Mouse (Mus musculus): ENCODE results near the gene Ing4. TPM values are rescaled to one million over a fixed set of nuclear protein-coding genes. Genes with fewer than 3 reads are reported as not detected.
"Not testable (repeated sequence)": the region's sequence is repeated elsewhere in the genome, so short reads cannot be mapped to it uniquely, and the experiment has no call there.

Gene Ing4
- polyA plus RNA-seq, 1 experiment from 2014 or later = 32.4 TPM

DNA sequence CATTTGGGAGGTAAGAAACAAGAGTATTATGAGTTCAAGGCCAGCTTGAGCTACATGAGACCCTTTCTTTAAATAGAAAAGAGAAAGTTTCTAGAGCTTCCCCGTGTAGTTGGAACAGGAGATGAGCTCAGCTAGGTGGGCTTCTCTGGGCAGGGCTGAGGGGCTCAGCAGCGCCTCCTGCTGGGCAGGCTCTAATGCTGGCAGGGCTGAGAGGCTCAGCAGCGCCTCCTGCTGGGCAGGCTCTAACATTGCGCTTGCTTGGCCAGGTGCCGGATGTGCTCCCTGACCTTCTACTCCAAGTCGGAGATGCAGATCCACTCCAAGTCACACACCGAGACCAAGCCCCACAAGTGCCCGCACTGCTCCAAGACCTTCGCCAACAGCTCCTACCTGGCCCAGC lies 9.0 kb upstream of the Ing4 start:
- H3K4me2 ChIP-seq (ENCODE audit: low read depth, low read length); H3K9ac ChIP-seq (ENCODE audit: low read depth, low read length); H3K4me3 ChIP-seq (ENCODE audit: low read depth, low read length); H3K27me3 ChIP-seq (ENCODE audit: control insufficient read depth, insufficient read depth, low read depth, low read length); H3K27ac ChIP-seq (ENCODE audit: low read length); H3K4me1 ChIP-seq (ENCODE audit: control insufficient read depth, low read depth, low read length); H3K9me3 ChIP-seq (replicated peaks; ENCODE audit: control insufficient read depth, low read length): not testable (repeated sequence)
- peaks cover 49% of the 10 kb centered on the region for H3K36me3 ChIP-seq (ENCODE audit: control insufficient read depth, insufficient read depth)
- peak; percentile 9; the same call in 1 of the 2 replicates for ATAC-seq (ENCODE audit: low read depth)
- WGBS (ENCODE audit: insufficient replicate concordance) = 45% methylated on average over 7 of the region's 9 CpGs

DNA sequence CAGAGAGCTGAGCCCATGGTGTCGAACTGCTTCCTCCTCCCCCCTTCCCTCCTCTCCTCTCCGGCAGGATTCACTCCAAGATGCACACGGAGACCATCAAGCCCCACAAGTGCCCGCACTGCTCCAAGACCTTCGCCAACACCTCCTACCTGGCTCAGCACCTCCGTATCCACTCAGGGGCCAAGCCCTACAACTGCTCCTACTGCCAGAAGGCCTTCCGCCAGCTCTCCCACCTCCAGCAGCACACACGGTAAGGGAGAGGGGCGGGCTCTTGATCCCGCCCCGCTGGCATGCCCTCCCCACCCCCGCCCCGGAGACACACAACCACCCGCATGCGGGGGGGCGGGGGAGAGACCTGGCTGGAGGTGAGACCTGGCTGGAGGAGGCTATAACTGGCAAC lies 8.0 kb upstream of the Ing4 start:
- H3K27me3 ChIP-seq (ENCODE audit: control insufficient read depth, insufficient read depth, low read depth, low read length) = no peaks in the 10 kb centered on the region
- ATAC-seq (ENCODE audit: low read depth) = no peak
- no peak overlapping the region for H3K27ac ChIP-seq (ENCODE audit: low read length)
- no peak overlapping the region for H3K4me3 ChIP-seq (ENCODE audit: low read depth, low read length)
- peaks cover 46% of the 10 kb centered on the region for H3K36me3 ChIP-seq (ENCODE audit: control insufficient read depth, insufficient read depth)
- no peak overlapping the region for H3K4me2 ChIP-seq (ENCODE audit: low read depth, low read length)
- WGBS (ENCODE audit: insufficient replicate concordance) = 89% methylated on average over 16 of the region's 16 CpGs
- no peaks in the 10 kb centered on the region for H3K4me1 ChIP-seq (ENCODE audit: control insufficient read depth, low read depth, low read length)
- H3K9me3 ChIP-seq (replicated peaks; ENCODE audit: control insufficient read depth, low read length) = no peaks in the 10 kb centered on the region
- H3K9ac ChIP-seq (ENCODE audit: low read depth, low read length) = no peak overlapping the region

DNA sequence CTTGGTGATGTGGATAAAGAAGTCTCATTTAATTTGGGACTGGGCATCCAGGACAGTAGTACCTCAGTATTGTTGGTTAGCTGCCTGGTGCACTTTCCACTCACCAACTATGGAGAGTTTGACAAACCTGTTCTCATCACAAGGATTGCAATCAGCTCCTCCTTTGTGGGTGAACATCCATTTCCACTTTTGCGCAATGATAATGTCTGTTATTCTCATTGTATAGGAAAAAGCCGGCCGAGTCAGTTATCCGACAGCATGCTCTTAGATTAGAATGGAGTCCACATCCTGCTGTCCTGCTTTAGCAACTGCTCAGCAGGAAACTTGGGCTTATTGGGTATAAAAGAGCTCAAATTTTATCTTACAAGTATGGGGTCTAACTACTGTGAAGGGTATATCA lies 894 bp upstream of the Ing4 start:
- H3K27ac ChIP-seq (ENCODE audit: low read length) = no peak overlapping the region; the same call in 1 of the 2 replicates
- H3K4me1 ChIP-seq (ENCODE audit: control insufficient read depth, low read depth, low read length) = peaks cover 21% of the 10 kb centered on the region
- H3K27me3 ChIP-seq (ENCODE audit: control insufficient read depth, insufficient read depth, low read depth, low read length) = no peaks in the 10 kb centered on the region
- peak overlapping the region; percentile 73; the same call in 1 of the 2 replicates for H3K4me3 ChIP-seq (ENCODE audit: low read depth, low read length)
- peak overlapping the region; percentile 79 for H3K4me2 ChIP-seq (ENCODE audit: low read depth, low read length)
- peaks cover 18% of the 10 kb centered on the region for H3K36me3 ChIP-seq (ENCODE audit: control insufficient read depth, insufficient read depth)
- H3K9me3 ChIP-seq (replicated peaks; ENCODE audit: control insufficient read depth, low read length) = no peaks in the 10 kb centered on the region
- 85% methylated on average over 4 of the region's 4 CpGs for WGBS (ENCODE audit: insufficient replicate concordance)
- ATAC-seq (ENCODE audit: low read depth) = no peak
- H3K9ac ChIP-seq (ENCODE audit: low read depth, low read length) = no peak overlapping the region

DNA sequence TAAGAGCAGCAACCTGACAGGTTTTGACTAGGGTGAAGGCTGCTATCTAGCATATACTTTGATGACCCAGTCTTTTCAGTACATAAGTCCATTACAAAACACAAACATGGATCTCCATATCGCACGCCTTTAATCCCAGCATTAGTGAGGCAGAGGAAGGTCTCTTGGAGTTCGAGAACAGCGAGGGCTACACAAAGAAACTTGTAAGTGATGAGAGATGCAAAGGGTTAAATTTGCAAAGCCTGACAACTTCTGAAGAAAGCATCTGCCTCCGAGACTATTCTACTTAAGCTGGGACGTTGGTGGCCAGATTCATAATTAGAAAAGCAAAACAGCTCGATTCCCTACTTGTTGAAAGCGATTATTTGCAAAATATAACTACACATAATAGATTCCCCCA lies 429 bp upstream of the Ing4 start:
- no peak for ATAC-seq (ENCODE audit: low read depth)
- Histone ChIP-seq H3K36me3 (ENCODE audit: control insufficient read depth, insufficient read depth) (peaks cover 17% of the 10 kb centered on the region), H3K9me3 (replicated peaks; ENCODE audit: control insufficient read depth, low read length) (no peaks in the 10 kb centered on the region), H3K4me2 (ENCODE audit: low read depth, low read length) (peak overlapping the region; percentile 79), H3K4me3 (ENCODE audit: low read depth, low read length) (peak overlapping the region; percentile 73), H3K27me3 (ENCODE audit: control insufficient read depth, insufficient read depth, low read depth, low read length) (no peaks in the 10 kb centered on the region), H3K27ac (ENCODE audit: low read length) (peak overlapping the region; percentile 76), H3K4me1 (ENCODE audit: control insufficient read depth, low read depth, low read length) (peaks cover 21% of the 10 kb centered on the region), H3K9ac (ENCODE audit: low read depth, low read length) (peak overlapping the region; percentile 51)
- 3% methylated on average over 8 of the region's 8 CpGs for WGBS (ENCODE audit: insufficient replicate concordance)

DNA sequence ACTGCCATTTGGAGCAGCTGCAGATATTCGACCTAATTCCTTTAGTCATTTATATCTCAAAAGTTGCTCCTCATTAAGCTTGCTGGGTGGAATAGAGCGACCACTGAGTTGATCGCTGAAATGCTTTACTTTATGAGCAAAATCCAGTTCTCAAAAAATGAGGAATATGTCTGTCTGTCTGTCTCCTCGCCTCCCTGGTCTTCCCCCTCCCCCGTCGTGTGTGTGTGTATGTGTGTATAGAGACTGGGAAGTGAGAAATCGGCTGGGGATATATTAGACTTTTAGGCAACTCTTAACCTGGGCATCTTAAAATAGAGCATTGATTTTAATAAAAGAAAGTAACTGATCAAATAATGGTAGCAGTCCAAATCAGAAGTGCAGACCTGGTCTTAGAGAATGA lies 661 bp downstream of the Ing4 start:
- WGBS (ENCODE audit: insufficient replicate concordance) = 4% methylated on average over 7 of the region's 7 CpGs

DNA sequence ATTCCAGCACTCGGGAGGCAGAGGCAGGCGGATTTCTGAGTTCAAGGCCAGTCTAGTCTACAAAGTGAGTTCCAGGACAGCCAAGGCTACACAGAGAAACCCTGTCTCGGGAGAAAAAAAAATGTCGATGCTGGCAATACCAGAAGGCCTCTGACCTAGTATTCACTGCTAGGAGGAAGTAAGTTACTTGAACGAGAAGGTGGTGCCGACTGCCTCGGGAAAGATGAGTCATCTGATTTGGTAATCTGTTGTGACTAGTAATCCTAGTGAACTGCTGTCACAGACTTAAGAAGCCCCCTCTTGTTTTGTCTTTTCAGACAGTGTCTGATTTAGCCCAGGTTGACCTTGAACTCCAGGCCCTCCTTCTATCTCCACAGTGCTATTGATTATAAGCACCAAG lies 1.5 kb downstream of the Ing4 start:
- Histone ChIP-seq H3K9ac (ENCODE audit: low read depth, low read length) (no peak overlapping the region), H3K36me3 (ENCODE audit: control insufficient read depth, insufficient read depth) (peaks cover 13% of the 10 kb centered on the region; the same call in 1 of the 2 replicates), H3K4me1 (ENCODE audit: control insufficient read depth, low read depth, low read length) (peaks cover 21% of the 10 kb centered on the region), H3K27ac (ENCODE audit: low read length) (peak overlapping the region; percentile 40), H3K9me3 (replicated peaks; ENCODE audit: control insufficient read depth, low read length) (no peaks in the 10 kb centered on the region), H3K4me2 (ENCODE audit: low read depth, low read length) (no peak overlapping the region), H3K4me3 (ENCODE audit: low read depth, low read length) (no peak overlapping the region), H3K27me3 (ENCODE audit: control insufficient read depth, insufficient read depth, low read depth, low read length) (no peaks in the 10 kb centered on the region)
- WGBS (ENCODE audit: insufficient replicate concordance) = 49% methylated on average over 7 of the region's 7 CpGs
- ATAC-seq (ENCODE audit: low read depth) = no peak

More for the DNA sequence above, 661 bp downstream of the Ing4 start:
- Histone ChIP-seq H3K27me3 (ENCODE audit: control insufficient read depth, insufficient read depth, low read depth, low read length) (no peaks in the 10 kb centered on the region), H3K27ac (ENCODE audit: low read length) (peak overlapping the region; percentile 76), H3K4me3 (ENCODE audit: low read depth, low read length) (peak overlapping the region; percentile 73), H3K9ac (ENCODE audit: low read depth, low read length) (peak overlapping the region; percentile 35), H3K36me3 (ENCODE audit: control insufficient read depth, insufficient read depth) (peaks cover 18% of the 10 kb centered on the region), H3K4me2 (ENCODE audit: low read depth, low read length) (peak overlapping the region; percentile 79), H3K4me1 (ENCODE audit: control insufficient read depth, low read depth, low read length) (peaks cover 21% of the 10 kb centered on the region), H3K9me3 (replicated peaks; ENCODE audit: control insufficient read depth, low read length) (no peaks in the 10 kb centered on the region)
- no peak for ATAC-seq (ENCODE audit: low read depth)

DNA sequence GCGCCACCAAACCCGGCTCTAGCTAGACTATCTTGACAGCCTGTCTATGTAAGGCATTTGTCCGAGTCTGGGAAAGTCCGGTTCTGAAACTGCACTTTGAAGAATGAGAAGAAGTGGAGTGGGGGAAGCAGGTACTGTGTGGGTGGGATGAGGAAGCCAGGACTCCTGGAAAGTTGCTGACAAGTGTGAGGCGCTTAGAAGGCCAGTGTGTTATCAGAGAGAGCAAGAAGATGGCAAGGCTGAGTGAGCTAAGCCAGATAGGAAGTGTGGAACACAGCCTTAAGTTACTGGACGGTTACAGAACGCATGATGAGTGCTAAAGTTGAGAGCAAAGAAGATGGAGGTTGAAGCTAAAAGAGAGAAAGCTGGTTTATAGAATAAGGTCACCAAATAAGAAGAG lies 2.5 kb downstream of the Ing4 start:
- no peak for ATAC-seq (ENCODE audit: low read depth)
- Histone ChIP-seq H3K4me1 (ENCODE audit: control insufficient read depth, low read depth, low read length) (peaks cover 21% of the 10 kb centered on the region), H3K4me2 (ENCODE audit: low read depth, low read length) (no peak overlapping the region; the same call in 1 of the 2 replicates), H3K4me3 (ENCODE audit: low read depth, low read length) (no peak overlapping the region), H3K36me3 (ENCODE audit: control insufficient read depth, insufficient read depth) (peaks cover 15% of the 10 kb centered on the region; the same call in 1 of the 2 replicates), H3K27me3 (ENCODE audit: control insufficient read depth, insufficient read depth, low read depth, low read length) (no peaks in the 10 kb centered on the region), H3K9me3 (replicated peaks; ENCODE audit: control insufficient read depth, low read length) (no peaks in the 10 kb centered on the region), H3K9ac (ENCODE audit: low read depth, low read length) (no peak overlapping the region), H3K27ac (ENCODE audit: low read length) (no peak overlapping the region)
- WGBS (ENCODE audit: insufficient replicate concordance) = 60% methylated on average over 7 of the region's 7 CpGs

DNA sequence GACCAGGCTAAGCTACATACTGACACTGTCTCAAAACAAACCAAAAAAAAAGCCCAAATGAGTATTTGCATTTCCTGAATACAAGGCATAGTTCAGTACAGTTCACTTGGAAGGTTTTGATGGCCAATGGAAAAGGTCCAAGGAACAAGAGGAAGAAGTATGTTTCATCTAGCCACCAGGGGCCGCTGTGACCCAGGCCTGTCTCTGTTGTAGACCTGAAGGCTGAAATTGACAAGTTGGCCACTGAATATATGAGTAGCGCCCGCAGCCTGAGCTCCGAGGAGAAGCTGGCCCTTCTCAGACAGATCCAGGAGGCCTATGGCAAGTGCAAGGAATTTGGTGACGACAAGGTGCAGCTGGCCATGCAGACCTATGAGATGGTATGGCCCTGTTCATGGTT lies 7.1 kb downstream of the Ing4 start:
- H3K36me3 ChIP-seq (ENCODE audit: control insufficient read depth, insufficient read depth) = peaks cover 28% of the 10 kb centered on the region
- no peak overlapping the region for H3K9ac ChIP-seq (ENCODE audit: low read depth, low read length)
- H3K4me2 ChIP-seq (ENCODE audit: low read depth, low read length) = no peak overlapping the region
- no peak for ATAC-seq (ENCODE audit: low read depth)
- peaks cover 5% of the 10 kb centered on the region for H3K4me1 ChIP-seq (ENCODE audit: control insufficient read depth, low read depth, low read length)
- H3K4me3 ChIP-seq (ENCODE audit: low read depth, low read length) = no peak overlapping the region
- WGBS (ENCODE audit: insufficient replicate concordance) = 33% methylated on average over 5 of the region's 5 CpGs
- no peaks in the 10 kb centered on the region for H3K27me3 ChIP-seq (ENCODE audit: control insufficient read depth, insufficient read depth, low read depth, low read length)
- H3K27ac ChIP-seq (ENCODE audit: low read length) = no peak overlapping the region
- no peaks in the 10 kb centered on the region for H3K9me3 ChIP-seq (replicated peaks; ENCODE audit: control insufficient read depth, low read length)

DNA sequence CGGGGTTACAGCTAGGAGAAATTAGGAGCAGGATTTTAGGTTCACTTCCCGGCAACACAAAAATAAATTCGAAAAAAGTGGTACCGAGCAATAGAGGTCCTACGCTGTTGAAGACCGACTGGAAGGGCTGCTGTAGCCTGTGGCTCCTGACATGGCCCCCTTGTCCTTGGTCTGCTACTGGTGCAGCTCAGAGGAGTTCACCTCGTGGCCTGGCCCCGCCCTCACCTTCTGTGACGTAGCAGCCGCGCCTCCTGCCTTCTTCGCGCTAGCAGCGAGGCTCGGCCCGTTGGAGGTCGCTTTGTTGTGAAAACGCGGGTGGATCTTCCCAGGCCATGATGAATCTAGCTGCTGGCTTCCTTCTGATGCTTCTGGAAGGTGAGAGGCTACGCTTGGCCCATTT lies 10.1 kb downstream of the Ing4 start, which contains the start of gene Acrbp:
TSS of gene Acrbp (plus strand) at position 12 of the 400 bp plus-strand sequence.
- 52% methylated on average over 20 of the region's 20 CpGs for WGBS (ENCODE audit: insufficient replicate concordance)
- H3K4me2 ChIP-seq (ENCODE audit: low read depth, low read length) = no peak within 1 kb of the TSS
- no peak within 1 kb of the TSS for H3K4me3 ChIP-seq (ENCODE audit: low read depth, low read length)
- no peak for ATAC-seq (ENCODE audit: low read depth)
- H3K36me3 ChIP-seq (ENCODE audit: control insufficient read depth, insufficient read depth) = peaks cover 19% of the 10 kb centered on the region
- H3K27ac ChIP-seq (ENCODE audit: low read length) = no peak within 1 kb of the TSS
- H3K9ac ChIP-seq (ENCODE audit: low read depth, low read length) = no peak within 1 kb of the TSS
- H3K9me3 ChIP-seq (replicated peaks; ENCODE audit: control insufficient read depth, low read length) = no peaks in the 10 kb centered on the region
- no peaks in the 10 kb centered on the region; the same call in 1 of the 2 replicates for H3K4me1 ChIP-seq (ENCODE audit: control insufficient read depth, low read depth, low read length)
- H3K27me3 ChIP-seq (ENCODE audit: control insufficient read depth, insufficient read depth, low read depth, low read length) = no peaks in the 10 kb centered on the region
